Mouse (Mus musculus): ENCODE results near the gene Tut1.

GRCm38 (mm10) chr19:8920073-8920736 lies 33.4 kb upstream of the Tut1 start, which contains the start of gene B3gat3:
- no peak for TF ChIP-seq CTCF (IDR thresholded peaks at IDR 0.05; ENCODE audit: low read depth, low read length)
- TF ChIP-seq EP300 (IDR thresholded peaks at IDR 0.05; ENCODE audit: insufficient read depth, low read depth, low read length): 0 out of 2 replicates have a peak, but pooled peaks have one; percentile 15
- TF ChIP-seq POLR2A (IDR thresholded peaks at IDR 0.05; ENCODE audit: insufficient read depth, low read length): peak; percentile 80
